11 mouse cellular contexts compared by ENCODE assay signal in genomic region chr7:99126057-99126456, GRCm38 (mm10). TPM values are rescaled to one million over a fixed set of nuclear protein-coding genes. Genes with fewer than 3 reads are reported as not detected.
A peak's percentile ranks its signal among the peaks of the same experiment; 100 is the strongest.
DNase-seq lines count a peak whose midpoint lies in the region; ATAC-seq and TF ChIP-seq lines count a peak whose summit lies in the region.
"Had no signal": no experiment of that assay in that cellular context is flagged by ENCODE, and none has a peak within 500 bp of the region (broad histone marks: within the 10 kb centered on the region; RNA-seq: fewer than 3 reads in every experiment).

No protein-coding gene starts in this region.

- TF ChIP-seq CTCF in hindbrain, postnatal 0 days (IDR thresholded peaks at IDR 0.05; ENCODE audit: low read depth): no peak
- TF ChIP-seq CTCF in lung, postnatal 0 days (IDR thresholded peaks at IDR 0.05): no peak

- H3K36me3 ChIP-seq in hindbrain, postnatal 0 days (ENCODE audit: insufficient read depth, low read length): no peaks in the 10 kb centered on the region
- H3K36me3 ChIP-seq in hindbrain, embryonic 11.5 days (ENCODE audit: control insufficient read depth, insufficient read depth, low read length): no peaks in the 10 kb centered on the region
- no peaks in the 10 kb centered on the region for H3K36me3 ChIP-seq in embryonic facial prominence, embryonic 14.5 days (ENCODE audit: control insufficient read depth, insufficient read depth, low read length)
- H3K36me3 ChIP-seq in heart, embryonic 10.5 days: peaks cover 13% of the 10 kb centered on the region
- H3K36me3 ChIP-seq in lung, postnatal 0 days (ENCODE audit: insufficient read depth, low read length): no peaks in the 10 kb centered on the region
- H3K36me3 ChIP-seq in midbrain, embryonic 13.5 days: no peaks in the 10 kb centered on the region
- H3K36me3 ChIP-seq: midbrain, embryonic 12.5 days had no signal

- no peaks in the 10 kb centered on the region for H3K9me3 ChIP-seq in hindbrain, postnatal 0 days (ENCODE audit: low read length)
- H3K9me3 ChIP-seq in hindbrain, embryonic 11.5 days (ENCODE audit: control insufficient read depth, low read length): no peaks in the 10 kb centered on the region
- H3K9me3 ChIP-seq in embryonic facial prominence, embryonic 14.5 days (ENCODE audit: control insufficient read depth, low read length): no peaks in the 10 kb centered on the region
- 0 out of 2 replicates have a peak, but pooled peaks cover 4% of the 10 kb centered on the region for H3K9me3 ChIP-seq in heart, embryonic 10.5 days
- no peaks in the 10 kb centered on the region for H3K9me3 ChIP-seq in lung, postnatal 0 days (ENCODE audit: low read length)
- H3K9me3 ChIP-seq in midbrain, embryonic 13.5 days: no peaks in the 10 kb centered on the region

- H3K4me1 ChIP-seq in hindbrain, postnatal 0 days (ENCODE audit: insufficient read depth, low read length): no peaks in the 10 kb centered on the region
- peaks cover 2% of the 10 kb centered on the region; the same call in 1 of the 2 replicates for H3K4me1 ChIP-seq in hindbrain, embryonic 11.5 days (replicated peaks; ENCODE audit: control insufficient read depth, insufficient read depth, low read length)
- peaks cover 19% of the 10 kb centered on the region for H3K4me1 ChIP-seq in embryonic facial prominence, embryonic 14.5 days (ENCODE audit: control insufficient read depth, insufficient read depth, low read length)
- peaks cover 45% of the 10 kb centered on the region for H3K4me1 ChIP-seq in heart, embryonic 10.5 days
- H3K4me1 ChIP-seq in lung, postnatal 0 days (ENCODE audit: insufficient read depth, low read depth, low read length): peaks cover 9% of the 10 kb centered on the region; the same call in 1 of the 2 replicates
- peaks cover 9% of the 10 kb centered on the region; the same call in 1 of the 2 replicates for H3K4me1 ChIP-seq in midbrain, embryonic 13.5 days (replicated peaks)

- H3K27ac ChIP-seq in hindbrain, postnatal 0 days: no peak overlapping the region
- no peak overlapping the region for H3K27ac ChIP-seq in hindbrain, embryonic 11.5 days (ENCODE audit: low read depth, low read length)
- peak overlapping the region; percentile 29; the same call in 1 of the 2 replicates for H3K27ac ChIP-seq in embryonic facial prominence, embryonic 14.5 days (replicated peaks; ENCODE audit: low read depth, low read length)
- 0 out of 2 replicates have a peak overlapping the region, but pooled peaks have one; percentile 24 for H3K27ac ChIP-seq in heart, embryonic 10.5 days
- H3K27ac ChIP-seq in lung, postnatal 0 days (ENCODE audit: low read length): no peak overlapping the region
- H3K27ac ChIP-seq in midbrain, embryonic 13.5 days: no peak overlapping the region
- H3K27ac ChIP-seq: liver, embryonic 12.5 days; midbrain, embryonic 12.5 days had no signal

- no peak overlapping the region for H3K9ac ChIP-seq in hindbrain, postnatal 0 days (replicated peaks; ENCODE audit: low read length)
- no peak overlapping the region for H3K9ac ChIP-seq in hindbrain, embryonic 11.5 days (ENCODE audit: low read depth, low read length)
- H3K9ac ChIP-seq in embryonic facial prominence, embryonic 14.5 days (ENCODE audit: low read depth, low read length): no peak overlapping the region
- no peak overlapping the region for H3K9ac ChIP-seq in lung, postnatal 0 days (replicated peaks; ENCODE audit: low read depth)
- no peak overlapping the region for H3K9ac ChIP-seq in midbrain, embryonic 13.5 days (replicated peaks)
- H3K9ac ChIP-seq: liver, embryonic 12.5 days; midbrain, embryonic 12.5 days had no signal

- H3K27me3 ChIP-seq in hindbrain, postnatal 0 days (ENCODE audit: insufficient read depth, low read length): no peaks in the 10 kb centered on the region
- H3K27me3 ChIP-seq in hindbrain, embryonic 11.5 days (ENCODE audit: control insufficient read depth, insufficient read depth, low read length): no peaks in the 10 kb centered on the region
- H3K27me3 ChIP-seq in embryonic facial prominence, embryonic 14.5 days (replicated peaks; ENCODE audit: control insufficient read depth, insufficient read depth, low read length): no peaks in the 10 kb centered on the region
- H3K27me3 ChIP-seq in heart, embryonic 10.5 days (ENCODE audit: insufficient read depth, poor library complexity, severe bottlenecking): no peaks in the 10 kb centered on the region
- H3K27me3 ChIP-seq in lung, postnatal 0 days (replicated peaks; ENCODE audit: insufficient read depth, low read length): no peaks in the 10 kb centered on the region
- no peaks in the 10 kb centered on the region for H3K27me3 ChIP-seq in midbrain, embryonic 13.5 days
- H3K27me3 ChIP-seq: liver, embryonic 12.5 days; midbrain, embryonic 12.5 days had no signal

- DNase-seq in hindbrain, postnatal 0 days (ENCODE audit: low spot score): peak; percentile 39
- DNase-seq in hindbrain, embryonic 11.5 days (ENCODE audit: low spot score): no peak
- DNase-seq in embryonic facial prominence, embryonic 14.5 days (ENCODE audit: low spot score): peak; percentile 68
- no peak for DNase-seq in heart, embryonic 10.5 days (ENCODE audit: low spot score)
- peak; percentile 50 for DNase-seq in lung, postnatal 0 days (ENCODE audit: low spot score)
- no peak for DNase-seq in left cerebral cortex, adult 11 months (ENCODE audit: low spot score)
- DNase-seq: right cerebral cortex, postnatal 14 days had no signal

- TF ChIP-seq EP300 in lung, postnatal 0 days (IDR thresholded peaks at IDR 0.05): no peak

- no peak for ATAC-seq in hindbrain, postnatal 0 days
- ATAC-seq in hindbrain, embryonic 11.5 days (ENCODE audit: low FRiP score): no peak
- ATAC-seq in embryonic facial prominence, embryonic 14.5 days (ENCODE audit: low read depth): no peak
- ATAC-seq in lung, postnatal 0 days: no peak
- no peak for ATAC-seq in midbrain, embryonic 13.5 days
- ATAC-seq: hindbrain, embryonic 16.5 days; liver, embryonic 12.5 days had no signal

- no peak overlapping the region for H3K4me3 ChIP-seq in hindbrain, postnatal 0 days (ENCODE audit: low read length)
- no peak overlapping the region for H3K4me3 ChIP-seq in hindbrain, embryonic 11.5 days (ENCODE audit: low read depth, low read length)
- no peak overlapping the region for H3K4me3 ChIP-seq in embryonic facial prominence, embryonic 14.5 days (ENCODE audit: low read depth, low read length)
- H3K4me3 ChIP-seq in heart, embryonic 10.5 days: no peak overlapping the region
- H3K4me3 ChIP-seq in lung, postnatal 0 days (ENCODE audit: low read depth, low read length): no peak overlapping the region
- no peak overlapping the region for H3K4me3 ChIP-seq in midbrain, embryonic 13.5 days (replicated peaks)
- H3K4me3 ChIP-seq: liver, embryonic 12.5 days; midbrain, embryonic 12.5 days had no signal

- WGBS in hindbrain, postnatal 0 days: 36% methylated on average over 8 of the region's 8 CpGs
- 94% methylated on average over 8 of the region's 8 CpGs for WGBS in hindbrain, embryonic 11.5 days
- 51% methylated on average over 8 of the region's 8 CpGs for WGBS in embryonic facial prominence, embryonic 14.5 days
- WGBS in heart, embryonic 10.5 days: 64% methylated on average over 8 of the region's 8 CpGs
- WGBS in lung, postnatal 0 days: 24% methylated on average over 8 of the region's 8 CpGs
- 89% methylated on average over 8 of the region's 8 CpGs for WGBS in midbrain, embryonic 13.5 days

- no peak overlapping the region for H3K4me2 ChIP-seq in hindbrain, postnatal 0 days (ENCODE audit: low read depth, low read length)
- H3K4me2 ChIP-seq in hindbrain, embryonic 11.5 days (replicated peaks; ENCODE audit: low read depth, low read length): no peak overlapping the region
- no peak overlapping the region for H3K4me2 ChIP-seq in embryonic facial prominence, embryonic 14.5 days (ENCODE audit: low read depth, low read length)
- no peak overlapping the region for H3K4me2 ChIP-seq in lung, postnatal 0 days (replicated peaks; ENCODE audit: low read depth, low read length)
- H3K4me2 ChIP-seq in midbrain, embryonic 13.5 days (replicated peaks): no peak overlapping the region
- H3K4me2 ChIP-seq: liver, embryonic 12.5 days; midbrain, embryonic 12.5 days had no signal

RNA-seq across cellular contexts. Expression of gene Uvrag, which starts 14.9 kb away (rescaled TPM):
- 17.9 and 36.7 TPM in 2 replicates for total RNA-seq in hindbrain, postnatal 0 days (2014; rRNA removed)
- 16.5 and 17.1 TPM in 2 replicates for polyA plus RNA-seq in hindbrain, postnatal 0 days (2015; fragmentation: Nextera tagmentation; extraction: Ambion mirVana)
- 11.7 and 13.1 TPM in 2 replicates for polyA plus RNA-seq in hindbrain, embryonic 11.5 days (2014; fragmentation: Nextera tagmentation; extraction: Ambion mirVana)
- 16.5 and 18.2 TPM in 2 replicates for polyA plus RNA-seq in embryonic facial prominence, embryonic 14.5 days (2014; fragmentation: Nextera tagmentation; extraction: Ambion mirVana)
- 15.2 and 17.0 TPM in 2 replicates for polyA plus RNA-seq in heart, embryonic 10.5 days (2016; fragmentation: Nextera tagmentation; extraction: Ambion mirVana)
- polyA plus RNA-seq in lung, postnatal 0 days (2015; fragmentation: Nextera tagmentation; extraction: Ambion mirVana): 23.4 and 28.6 TPM in 2 replicates
- polyA plus RNA-seq in midbrain, embryonic 13.5 days (2015; fragmentation: Nextera tagmentation; extraction: Ambion mirVana): 13.1 and 16.3 TPM in 2 replicates

RNA-seq across cellular contexts. Expression of gene Dgat2, which starts 56.5 kb away (rescaled TPM):
- total RNA-seq in hindbrain, postnatal 0 days (2014; rRNA removed): 37.8 TPM in 2 replicates
- 28.3 and 29.9 TPM in 2 replicates for polyA plus RNA-seq in hindbrain, postnatal 0 days (2015; fragmentation: Nextera tagmentation; extraction: Ambion mirVana)
- 9.4 and 11.2 TPM in 2 replicates for polyA plus RNA-seq in hindbrain, embryonic 11.5 days (2014; fragmentation: Nextera tagmentation; extraction: Ambion mirVana)
- polyA plus RNA-seq in embryonic facial prominence, embryonic 14.5 days (2014; fragmentation: Nextera tagmentation; extraction: Ambion mirVana): 33.4 and 38.6 TPM in 2 replicates
- 12.5 and 24.3 TPM in 2 replicates for polyA plus RNA-seq in heart, embryonic 10.5 days (2016; fragmentation: Nextera tagmentation; extraction: Ambion mirVana)
- polyA plus RNA-seq in lung, postnatal 0 days (2015; fragmentation: Nextera tagmentation; extraction: Ambion mirVana): 14.6 and 15.3 TPM in 2 replicates
- 11.1 and 12.8 TPM in 2 replicates for polyA plus RNA-seq in midbrain, embryonic 13.5 days (2015; fragmentation: Nextera tagmentation; extraction: Ambion mirVana)

Comparison
In these comparisons a context has a peak if more than half of its experiments do, and no peak if none do; other contexts are left out.
1. DNase-seq: peak in hindbrain, postnatal 0 days (single experiment), embryonic facial prominence, embryonic 14.5 days (single experiment) and lung, postnatal 0 days (single experiment); none in hindbrain, embryonic 11.5 days (single experiment), heart, embryonic 10.5 days (single experiment) and left cerebral cortex, adult 11 months (single experiment).
2. H3K27ac ChIP-seq: peak in embryonic facial prominence, embryonic 14.5 days (single experiment) and heart, embryonic 10.5 days (single experiment); none in hindbrain, postnatal 0 days (single experiment), hindbrain, embryonic 11.5 days (single experiment), lung, postnatal 0 days (single experiment) and midbrain, embryonic 13.5 days (single experiment).